Mouse (Mus musculus) c-Kit-positive CD71-positive TER-119-positive erythroid progenitor cells, embryonic 14.5 days (primary cell): ENCODE measurements around the gene Slc25a43.

ENCODE experiments used
- DNase-seq: peaks from one replicate; pipeline ENCODE4 v3.0.0-alpha.2; 2013; ENCODE audit warnings: low spot score

Slc25a43 gene

GRCm38 (mm10) chrX:36823932-36824711, 80.7 kb downstream of the Slc25a43 start:
- DNase-seq, result no peak

- DNase-seq, result no peak
These were observed 81.6 kb downstream of the Slc25a43 start for GRCm38 (mm10) chrX:36825032-36825431.
